Mouse (Mus musculus) midbrain, embryonic 11.5 days (tissue): ENCODE results near the gene Midn. TPM values are rescaled to one million over a fixed set of nuclear protein-coding genes. Genes with fewer than 3 reads are reported as not detected.
A peak's percentile ranks its signal among the peaks of the same experiment; 100 is the strongest.
"Not testable (repeated sequence)": the region's sequence is repeated elsewhere in the genome, so short reads cannot be mapped to it uniquely, and the experiment has no call there.

ENCODE experiments used
- ATAC-seq: fragments of 200-750 bp; cut with Nextera tagmentation; 2 replicates; pipeline ENCODE4 v1.8.0; 2017; ENCODE audit warnings: moderate TSS enrichment, moderate library complexity; ENCODE audit not compliant: low FRiP score
- DNase-seq: peaks from one replicate; pipeline ENCODE4 v3.0.0; 2015; ENCODE audit warnings: low spot score; ENCODE audit errors: missing footprints
- H3K27ac ChIP-seq: fragments of 300-500 bp; sonication (generic); 2 replicates; pipeline ENCODE4 v1.5.1; 2014; ENCODE audit warnings: low read depth, low read length
- H3K27me3 ChIP-seq: fragments of 300-500 bp; sonication (generic); 2 replicates; pipeline ENCODE4 v1.6.1; 2014; ENCODE audit warnings: mild to moderate bottlenecking, low read length, moderate library complexity, mixed read lengths; ENCODE audit not compliant: control insufficient read depth, insufficient read depth
- H3K36me3 ChIP-seq: fragments of 300-500 bp; sonication (generic); 2 replicates; pipeline ENCODE4 v1.6.1; 2014; ENCODE audit warnings: mild to moderate bottlenecking, low read length, moderate library complexity, mixed read lengths; ENCODE audit not compliant: control insufficient read depth, insufficient read depth
- H3K4me1 ChIP-seq: fragments of 300-500 bp; sonication (generic); 2 replicates; pipeline ENCODE4 v1.6.1; 2014; ENCODE audit warnings: low read length; ENCODE audit not compliant: control insufficient read depth, insufficient read depth
- H3K4me2 ChIP-seq: fragments of 300-500 bp; sonication (generic); 2 replicates; pipeline ENCODE4 v1.6.1; 2014; ENCODE audit warnings: mild to moderate bottlenecking, moderate library complexity
- H3K4me3 ChIP-seq: fragments of 300-500 bp; sonication (generic); 2 replicates; pipeline ENCODE4 v1.5.1; 2014; ENCODE audit warnings: low read depth, low read length
- H3K9ac ChIP-seq: fragments of 300-500 bp; sonication (generic); 2 replicates; pipeline ENCODE4 v1.6.1; 2014; ENCODE audit warnings: low read length
- H3K9me3 ChIP-seq: fragments of 300-500 bp; sonication (generic); 2 replicates; pipeline ENCODE4 v1.6.1; 2016; ENCODE audit warnings: low read length; ENCODE audit not compliant: control insufficient read depth
- WGBS: fragments of 180-500 bp; shearing (Covaris S2); extraction: QIAGEN DNeasy Blood & Tissue Kit; methylation state at CpG from one replicate; pipeline ENCODE4 v1.1.7; 2014; 5-methylcytosine and 5-hydroxymethylcytosine counted together
- polyA plus RNA-seq: library from polyadenylated mRNA; unstranded; fragments of >200 nt; fragmentation: Nextera tagmentation; extraction: Ambion mirVana; gene quantifications from 2 replicates; pipeline ENCODE4 v1.2.1, GENCODE M21; 2014

The Midn gene
- polyA plus RNA-seq, 1 experiment from 2014 or later, result 71.3 TPM

DNA sequence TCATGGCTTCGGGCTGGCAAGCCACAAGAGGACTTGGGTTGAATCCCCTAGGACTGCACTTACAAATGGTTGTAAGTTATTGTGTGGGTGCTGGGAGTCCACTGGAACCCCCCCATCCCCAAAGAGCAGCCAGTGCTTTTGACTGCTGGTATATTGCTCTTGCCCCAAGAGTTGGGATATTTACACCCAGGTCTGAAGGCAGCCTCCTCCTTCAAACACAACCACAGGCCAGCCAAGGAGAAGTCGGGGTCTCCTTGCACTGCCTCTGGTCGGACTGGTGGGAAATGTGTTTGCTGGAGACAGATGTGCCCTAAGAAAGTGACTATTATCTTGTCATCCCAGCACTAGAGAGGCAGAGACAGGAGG, 14.2 kb downstream of the Midn start:
- Histone ChIP-seq H3K4me1 (peaks cover 63% of the 10 kb centered on the region), H3K36me3 (peaks cover 5% of the 10 kb centered on the region), H3K27me3 (peaks cover 4% of the 10 kb centered on the region; the same call in 1 of the 2 replicates), H3K4me2 (no peak overlapping the region), H3K4me3 (no peak overlapping the region), H3K9me3 (no peaks in the 10 kb centered on the region), H3K27ac (no peak overlapping the region), H3K9ac (no peak overlapping the region)
- ATAC-seq (no peak), DNase-seq (no peak)
- 80% methylated on average over 3 of the region's 3 CpGs for WGBS

- H3K9me3 ChIP-seq, result no peaks in the 10 kb centered on the region
- H3K27ac ChIP-seq, result no peak overlapping the region
- 0 out of 2 replicates have a peak, but pooled peaks cover under 1% of the 10 kb centered on the region for H3K36me3 ChIP-seq
- 84% methylated on average over 6 of the region's 6 CpGs for WGBS
- no peak overlapping the region for H3K4me2 ChIP-seq
- no peak overlapping the region for H3K4me3 ChIP-seq
- DNase-seq (no peak), ATAC-seq (no peak)
- H3K27me3 ChIP-seq, result peaks cover 4% of the 10 kb centered on the region; the same call in 1 of the 2 replicates
- H3K4me1 ChIP-seq, result peaks cover 60% of the 10 kb centered on the region
- no peak overlapping the region for H3K9ac ChIP-seq
These were observed 14.7 kb downstream of the Midn start for GRCm38 (mm10) chr10:80162716-80163299.

DNA sequence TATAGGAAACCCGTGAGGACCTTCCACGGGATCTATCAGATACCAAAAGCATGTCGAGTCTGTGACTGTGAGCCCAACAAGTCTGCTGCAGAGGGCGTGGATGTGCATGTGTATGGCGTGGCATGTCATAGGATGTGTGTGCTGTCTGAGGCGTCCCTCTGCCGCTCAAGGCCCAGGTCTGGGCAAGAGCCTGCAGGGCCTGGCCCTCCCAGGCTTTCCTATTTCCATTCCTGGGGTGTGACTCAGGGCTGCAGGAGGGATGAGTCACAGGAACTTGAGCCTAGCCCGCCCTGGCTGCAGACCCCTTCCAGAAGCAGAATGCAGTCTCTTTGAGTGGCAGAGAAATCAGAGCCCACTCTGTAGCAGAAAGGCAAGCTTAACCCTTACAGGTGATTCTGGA, 15.6 kb downstream of the Midn start:
- H3K9ac ChIP-seq, result no peak overlapping the region
- H3K27me3 ChIP-seq, result peaks cover 4% of the 10 kb centered on the region; the same call in 1 of the 2 replicates
- ATAC-seq (no peak), DNase-seq (no peak)
- no peaks in the 10 kb centered on the region for H3K9me3 ChIP-seq
- peaks cover 56% of the 10 kb centered on the region for H3K4me1 ChIP-seq
- H3K36me3 ChIP-seq, result no peaks in the 10 kb centered on the region
- no peak overlapping the region for H3K4me3 ChIP-seq
- WGBS, result 85% methylated on average over 8 of the region's 8 CpGs
- no peak overlapping the region for H3K4me2 ChIP-seq
- no peak overlapping the region for H3K27ac ChIP-seq

GRCm38 (mm10) chr10:80164161-80164997, 16.3 kb downstream of the Midn start:
- ATAC-seq, result no peak; the same call in 1 of the 2 replicates
- Histone ChIP-seq H3K4me2 (peak overlapping the region; percentile 70), H3K27me3 (peaks cover 4% of the 10 kb centered on the region; the same call in 1 of the 2 replicates), H3K27ac (no peak overlapping the region; the same call in 1 of the 2 replicates), H3K36me3 (no peaks in the 10 kb centered on the region), H3K9me3 (no peaks in the 10 kb centered on the region), H3K4me1 (peaks cover 56% of the 10 kb centered on the region), H3K9ac (peak overlapping the region; percentile 56), H3K4me3 (peak overlapping the region; percentile 30)
- WGBS, result 12% methylated on average over 43 of the region's 44 CpGs
- DNase-seq, result no peak

- peak; percentile 49 for ATAC-seq
- WGBS, result 0% methylated on average over 17 of the region's 17 CpGs
- H3K4me2 ChIP-seq, result peak overlapping the region; percentile 70
These were observed 16.9 kb downstream of the Midn start for GRCm38 (mm10) chr10:80164998-80165344.

GRCm38 (mm10) chr10:80165392-80166128, 17.5 kb downstream of the Midn start, which contains the start of gene Cirbp:
Gene Cirbp, plus strand, starts transcription at chr10:80165985.
- WGBS, result 13% methylated on average over 20 of the region's 20 CpGs
- H3K4me2 ChIP-seq, result peak within 1 kb of the TSS; percentile 70
- peak within 1 kb of the TSS; percentile 30 for H3K4me3 ChIP-seq
- peak within 1 kb of the TSS; percentile 98 for H3K27ac ChIP-seq
- no peaks in the 10 kb centered on the region for H3K9me3 ChIP-seq
- DNase-seq (no peak), ATAC-seq (no peak)
- H3K9ac ChIP-seq, result peak within 1 kb of the TSS; percentile 57
- peaks cover 4% of the 10 kb centered on the region; the same call in 1 of the 2 replicates for H3K27me3 ChIP-seq
- H3K36me3 ChIP-seq, result peaks cover 7% of the 10 kb centered on the region
- H3K4me1 ChIP-seq, result peaks cover 51% of the 10 kb centered on the region

More at GRCm38 (mm10) chr10:80164998-80165344, 16.9 kb downstream of the Midn start:
- H3K36me3 ChIP-seq, result peaks cover 2% of the 10 kb centered on the region
- H3K4me1 ChIP-seq, result peaks cover 54% of the 10 kb centered on the region
- DNase-seq, result peak; percentile 99
- H3K4me3 ChIP-seq, result peak overlapping the region; percentile 30
- H3K9ac ChIP-seq, result peak overlapping the region; percentile 56
- no peaks in the 10 kb centered on the region for H3K9me3 ChIP-seq
- peaks cover 4% of the 10 kb centered on the region; the same call in 1 of the 2 replicates for H3K27me3 ChIP-seq
- no peak overlapping the region; the same call in 1 of the 2 replicates for H3K27ac ChIP-seq

DNA sequence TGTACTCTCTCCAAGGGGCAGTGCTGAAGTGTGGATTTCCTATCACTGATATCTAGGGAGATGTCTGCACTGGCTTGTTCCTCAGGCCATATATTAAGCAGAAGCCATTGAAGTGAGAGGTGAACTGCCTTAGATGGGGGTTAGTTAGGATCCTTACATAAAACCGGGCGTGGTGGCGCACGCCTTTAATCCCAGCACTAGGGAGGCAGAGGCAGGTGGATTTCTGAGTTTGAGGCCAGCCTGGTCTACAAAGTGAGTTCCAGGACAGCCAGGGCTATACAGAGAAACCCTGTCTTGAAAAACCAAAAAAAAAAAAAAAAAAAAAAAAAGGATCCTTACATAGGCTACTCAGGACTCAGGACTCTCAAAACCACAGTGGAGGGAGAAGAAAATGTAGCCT, 18.1 kb downstream of the Midn start:
- 84% methylated on average over 4 of the region's 4 CpGs for WGBS
- peaks cover 13% of the 10 kb centered on the region for H3K36me3 ChIP-seq
- peaks cover 45% of the 10 kb centered on the region for H3K4me1 ChIP-seq
- DNase-seq, H3K9me3 ChIP-seq, H3K4me2 ChIP-seq, ATAC-seq, H3K4me3 ChIP-seq, H3K27me3 ChIP-seq: not testable (repeated sequence)
- H3K9ac ChIP-seq, result peak overlapping the region; percentile 50
- peak overlapping the region; percentile 50 for H3K27ac ChIP-seq

- Histone ChIP-seq H3K27ac (peak overlapping the region; percentile 98), H3K9ac (peak overlapping the region; percentile 99), H3K27me3 (peaks cover 4% of the 10 kb centered on the region; the same call in 1 of the 2 replicates), H3K4me1 (peaks cover 43% of the 10 kb centered on the region), H3K4me2 (peak overlapping the region; percentile 93), H3K36me3 (peaks cover 22% of the 10 kb centered on the region), H3K9me3 (no peaks in the 10 kb centered on the region), H3K4me3 (peak overlapping the region; percentile 95)
- ATAC-seq (peak; percentile 92), DNase-seq (peak; percentile 100)
- WGBS, result under 1% methylated on average over 52 of the region's 55 CpGs
These were observed 19.5 kb downstream of the Midn start for GRCm38 (mm10) chr10:80167460-80168037.
